Mouse (Mus musculus): Measurements from ENCODE around the gene Prg4. TPM values are rescaled to one million over a fixed set of nuclear protein-coding genes. Genes with fewer than 3 reads are reported as not detected.

Gene Prg4
- polyA plus RNA-seq, 1 experiment from 2014 or later, result 1.6 TPM

- no peak overlapping the region for H3K27ac ChIP-seq
Measured at GRCm38 (mm10) chr1:150403914-150404313, 62.1 kb downstream of the Prg4 start.

More at GRCm38 (mm10) chr1:150403914-150404313, 62.1 kb downstream of the Prg4 start:
- Histone ChIP-seq H3K4me1 (no peaks in the 10 kb centered on the region), H3K9ac (no peak overlapping the region), H3K36me3 (peaks cover 62% of the 10 kb centered on the region), H3K4me2 (replicated peaks) (no peak overlapping the region), H3K4me3 (no peak overlapping the region), H3K9me3 (no peaks in the 10 kb centered on the region), H3K27me3 (no peaks in the 10 kb centered on the region)
- no peak for ATAC-seq (ENCODE audit: low FRiP score, low read depth)
- WGBS, result 89% methylated on average over 3 of the region's 3 CpGs

Other genes starting within 250 kb of the Prg4 start
- not detected in 2 replicates for gene Pdc, start 146.7 kb downstream of the Prg4 start, polyA plus RNA-seq (2015; fragmentation: Nextera tagmentation; extraction: Ambion mirVana)
- gene Tpr, start 73.3 kb downstream of the Prg4 start, polyA plus RNA-seq (2015; fragmentation: Nextera tagmentation; extraction: Ambion mirVana), result 197 and 206 TPM in 2 replicates
- 39.7 and 45.0 TPM in 2 replicates for gene Odr4, start 73.1 kb downstream of the Prg4 start, polyA plus RNA-seq (2015; fragmentation: Nextera tagmentation; extraction: Ambion mirVana)